ENCODE assay signal across 24 mouse cellular contexts in the genomic region with DNA sequence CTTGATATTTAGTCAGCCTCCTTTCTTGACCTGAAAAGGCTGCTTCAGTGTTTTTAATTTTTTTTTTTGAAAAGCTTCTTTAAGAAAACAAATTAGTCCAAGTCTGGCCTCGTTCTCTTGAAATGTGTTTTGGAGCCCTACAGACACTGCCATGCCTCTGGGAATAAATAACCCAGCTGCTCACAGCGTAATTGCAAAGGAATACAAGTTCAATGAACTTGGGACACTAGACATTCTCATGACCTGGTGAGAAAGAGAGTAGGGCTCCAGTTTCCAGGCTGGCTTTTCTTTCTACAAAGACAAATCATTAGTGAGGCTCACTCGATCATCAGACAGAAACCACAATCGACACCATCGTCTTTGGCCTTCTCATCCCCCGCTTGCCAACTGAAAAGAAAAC. TPM values are rescaled to one million over a fixed set of nuclear protein-coding genes. Genes with fewer than 3 reads are reported as not detected.
A peak's percentile ranks its signal among the peaks of the same experiment; 100 is the strongest.
DNase-seq lines count a peak whose midpoint lies in the region; ATAC-seq lines count a peak whose summit lies in the region.
"Had no signal": no experiment of that assay in that cellular context is flagged by ENCODE, and none has a peak within 500 bp of the region (broad histone marks: within the 10 kb centered on the region; RNA-seq: fewer than 3 reads in every experiment).

No protein-coding gene starts in this region.

- peak; percentile 13 for DNase-seq in gastrocnemius, postnatal 25 days
- DNase-seq in gastrocnemius, postnatal 14 days = no peak
- peak; percentile 27 for DNase-seq in kidney, adult 11 months
- DNase-seq in midbrain, embryonic 11.5 days (ENCODE audit: low spot score, missing footprints) = peak; percentile 53
- DNase-seq in embryonic facial prominence, embryonic 10.5 days (ENCODE audit: low spot score) = no peak
- DNase-seq in T-cell, adult 2 months (ENCODE audit: low spot score) = no peak
- DNase-seq: adrenal gland, postnatal 36 days; cerebellum, adult 11-12 months; cerebellum, postnatal 25 days; left cerebral cortex, postnatal 4 days; liver; lung, adult 18-20 months; right cerebral cortex, postnatal 4 days had no signal

- H3K9me3 ChIP-seq in kidney, embryonic 14.5 days (ENCODE audit: control insufficient read depth, low read length) = no peaks in the 10 kb centered on the region
- H3K9me3 ChIP-seq in midbrain, embryonic 11.5 days (ENCODE audit: control insufficient read depth, low read length) = no peaks in the 10 kb centered on the region
- H3K9me3 ChIP-seq in midbrain, embryonic 16.5 days (replicated peaks; ENCODE audit: control insufficient read depth, low read length, poor library complexity, severe bottlenecking) = no peaks in the 10 kb centered on the region
- no peaks in the 10 kb centered on the region for H3K9me3 ChIP-seq in embryonic facial prominence, embryonic 10.5 days
- H3K9me3 ChIP-seq: forebrain, embryonic 10.5 days; G1E; hindbrain, embryonic 15.5 days; midbrain, embryonic 10.5 days had no signal

- H3K9ac ChIP-seq in kidney, embryonic 14.5 days (ENCODE audit: low read depth, low read length) = no peak overlapping the region
- no peak overlapping the region for H3K9ac ChIP-seq in midbrain, embryonic 11.5 days (ENCODE audit: low read length)
- no peak overlapping the region for H3K9ac ChIP-seq in midbrain, embryonic 16.5 days (ENCODE audit: low read depth, low read length)
- H3K9ac ChIP-seq: hindbrain, embryonic 15.5 days had no signal

- 46% methylated on average over 6 of the region's 6 CpGs for WGBS in kidney, embryonic 14.5 days
- WGBS in midbrain, embryonic 11.5 days = 80% methylated on average over 6 of the region's 6 CpGs
- WGBS in midbrain, embryonic 16.5 days = 83% methylated on average over 6 of the region's 6 CpGs
- WGBS in embryonic facial prominence, embryonic 10.5 days = 72% methylated on average over 6 of the region's 6 CpGs

- H3K27ac ChIP-seq in kidney, embryonic 14.5 days (ENCODE audit: low read depth, low read length) = no peak overlapping the region
- no peak overlapping the region for H3K27ac ChIP-seq in midbrain, embryonic 11.5 days (ENCODE audit: low read depth, low read length)
- H3K27ac ChIP-seq in midbrain, embryonic 16.5 days (ENCODE audit: low read length) = no peak overlapping the region
- no peak overlapping the region for H3K27ac ChIP-seq in embryonic facial prominence, embryonic 10.5 days (replicated peaks)
- H3K27ac ChIP-seq: forebrain, embryonic 10.5 days; hindbrain, embryonic 15.5 days; left cerebral cortex, adult 2 months; macrophage; midbrain, embryonic 10.5 days; stomach, postnatal 0 days had no signal

- intact Hi-C loops in gastrocnemius, postnatal 14 days (cut with DNase I; ENCODE audit: low total_unique reads) = no loop called here

- no peak for ATAC-seq in kidney, embryonic 14.5 days (ENCODE audit: low FRiP score, low TSS enrichment)
- ATAC-seq in midbrain, embryonic 11.5 days (ENCODE audit: low FRiP score) = no peak
- ATAC-seq in midbrain, embryonic 16.5 days = no peak
- ATAC-seq: intestine, postnatal 0 days had no signal

- no peaks in the 10 kb centered on the region for H3K4me1 ChIP-seq in kidney, embryonic 14.5 days (ENCODE audit: control insufficient read depth, insufficient read depth, low read length)
- no peaks in the 10 kb centered on the region; the same call in 1 of the 2 replicates for H3K4me1 ChIP-seq in midbrain, embryonic 11.5 days (ENCODE audit: control insufficient read depth, insufficient read depth, low read length)
- no peaks in the 10 kb centered on the region for H3K4me1 ChIP-seq in midbrain, embryonic 16.5 days (ENCODE audit: control insufficient read depth, insufficient read depth, low read length)
- 0 out of 2 replicates have a peak, but pooled peaks cover 10% of the 10 kb centered on the region for H3K4me1 ChIP-seq in embryonic facial prominence, embryonic 10.5 days
- H3K4me1 ChIP-seq: hindbrain, embryonic 15.5 days; midbrain, embryonic 10.5 days had no signal

- H3K27me3 ChIP-seq in kidney, embryonic 14.5 days (ENCODE audit: control insufficient read depth, insufficient read depth, low read length) = no peaks in the 10 kb centered on the region
- no peaks in the 10 kb centered on the region for H3K27me3 ChIP-seq in midbrain, embryonic 11.5 days (ENCODE audit: control insufficient read depth, insufficient read depth, low read length)
- H3K27me3 ChIP-seq in midbrain, embryonic 16.5 days (ENCODE audit: control insufficient read depth, insufficient read depth, low read depth, low read length) = no peaks in the 10 kb centered on the region
- H3K27me3 ChIP-seq in embryonic facial prominence, embryonic 10.5 days (replicated peaks; ENCODE audit: low read depth, poor library complexity, severe bottlenecking) = no peaks in the 10 kb centered on the region
- H3K27me3 ChIP-seq: hindbrain, embryonic 15.5 days had no signal

- no peak overlapping the region for H3K4me2 ChIP-seq in kidney, embryonic 14.5 days (replicated peaks; ENCODE audit: low read depth, low read length)
- no peak overlapping the region for H3K4me2 ChIP-seq in midbrain, embryonic 11.5 days
- no peak overlapping the region for H3K4me2 ChIP-seq in midbrain, embryonic 16.5 days (ENCODE audit: low read length)
- H3K4me2 ChIP-seq: hindbrain, embryonic 15.5 days had no signal

- H3K36me3 ChIP-seq in kidney, embryonic 14.5 days (ENCODE audit: control insufficient read depth, insufficient read depth, low read length) = no peaks in the 10 kb centered on the region
- H3K36me3 ChIP-seq in midbrain, embryonic 11.5 days (ENCODE audit: control insufficient read depth, insufficient read depth, low read length) = no peaks in the 10 kb centered on the region
- no peaks in the 10 kb centered on the region for H3K36me3 ChIP-seq in midbrain, embryonic 16.5 days (ENCODE audit: control insufficient read depth, insufficient read depth, low read length)
- H3K36me3 ChIP-seq in embryonic facial prominence, embryonic 10.5 days (replicated peaks) = no peaks in the 10 kb centered on the region
- H3K36me3 ChIP-seq: forebrain, embryonic 10.5 days; G1E; hindbrain, embryonic 15.5 days; midbrain, embryonic 10.5 days had no signal

- no peak overlapping the region for H3K4me3 ChIP-seq in kidney, embryonic 14.5 days (ENCODE audit: low read length)
- H3K4me3 ChIP-seq in midbrain, embryonic 11.5 days (ENCODE audit: low read depth, low read length) = no peak overlapping the region
- H3K4me3 ChIP-seq in midbrain, embryonic 16.5 days (ENCODE audit: low read depth, low read length) = no peak overlapping the region
- no peak overlapping the region for H3K4me3 ChIP-seq in embryonic facial prominence, embryonic 10.5 days
- H3K4me3 ChIP-seq: forebrain, embryonic 10.5 days; hindbrain, embryonic 15.5 days; left cerebral cortex, adult 2 months; midbrain, embryonic 10.5 days had no signal

RNA-seq across cellular contexts. Expression of a gene that starts 37.3 kb away (rescaled TPM):
- total RNA-seq in gastrocnemius, postnatal 25 days (2021) = 100 to 1,000 TPM; 106 TPM
- 100 to 1,000 TPM in 1 of 2 experiments, 10 to 100 TPM in 1; 86.5 to 101 TPM for total RNA-seq in gastrocnemius, postnatal 14 days (2021)
- polyA plus RNA-seq in kidney, embryonic 14.5 days (2014; fragmentation: Nextera tagmentation; extraction: Ambion mirVana) = 7.3 and 9.9 TPM in 2 replicates
- polyA plus RNA-seq in midbrain, embryonic 11.5 days (2014; fragmentation: Nextera tagmentation; extraction: Ambion mirVana) = 0.84 and 0.86 TPM in 2 replicates
- polyA plus RNA-seq in midbrain, embryonic 16.5 days (2015; fragmentation: Nextera tagmentation; extraction: Ambion mirVana) = 10.1 and 13.8 TPM in 2 replicates
- polyA plus RNA-seq in embryonic facial prominence, embryonic 10.5 days (2016; fragmentation: Nextera tagmentation; extraction: Ambion mirVana) = 1.5 and 2.6 TPM in 2 replicates
- total RNA-seq: monocyte, adult 5-6 weeks had no signal
- polyA plus RNA-seq: G1E, macrophage had no signal

Comparison
In these comparisons a context has a peak if more than half of its experiments do, and no peak if none do; other contexts are left out.
1. DNase-seq: peak in gastrocnemius, postnatal 25 days (single experiment), kidney, adult 11 months (single experiment) and midbrain, embryonic 11.5 days (single experiment); none in gastrocnemius, postnatal 14 days (single experiment), embryonic facial prominence, embryonic 10.5 days (single experiment) and T-cell, adult 2 months (single experiment).